Mouse (Mus musculus): ENCODE data around the gene Vmn2r16. TPM values are rescaled to one million over a fixed set of nuclear protein-coding genes. Genes with fewer than 3 reads are reported as not detected.

The Vmn2r16 gene
- not detected in 2 replicates for total RNA-seq (2021)
- long read RNA-seq, experiment 1, result 0 reads
- long read RNA-seq, experiment 2, result 0 reads

DNA sequence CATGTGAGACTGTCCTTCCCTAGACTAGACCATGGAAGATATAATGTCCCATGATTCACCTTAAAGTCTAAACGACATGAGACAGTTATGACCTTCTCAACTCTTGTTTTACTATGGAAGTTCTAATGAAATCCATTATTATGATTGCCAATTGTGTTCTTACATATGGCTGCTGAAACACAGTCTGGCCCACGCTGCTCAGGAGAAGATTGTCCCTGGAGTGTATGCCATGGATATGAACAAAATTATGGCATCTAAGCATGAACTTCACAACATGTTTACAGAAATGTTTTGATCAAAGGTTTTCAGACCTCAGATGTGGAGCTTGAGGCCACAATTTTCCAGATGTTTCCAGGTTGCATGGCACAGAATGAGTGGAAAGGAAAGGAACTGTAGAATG lies at the start of gene Vmn2r16:
Gene Vmn2r16, plus strand, starts transcription at position 301 of the 400 bp plus-strand sequence.
- no peak for DNase-seq

DNA sequence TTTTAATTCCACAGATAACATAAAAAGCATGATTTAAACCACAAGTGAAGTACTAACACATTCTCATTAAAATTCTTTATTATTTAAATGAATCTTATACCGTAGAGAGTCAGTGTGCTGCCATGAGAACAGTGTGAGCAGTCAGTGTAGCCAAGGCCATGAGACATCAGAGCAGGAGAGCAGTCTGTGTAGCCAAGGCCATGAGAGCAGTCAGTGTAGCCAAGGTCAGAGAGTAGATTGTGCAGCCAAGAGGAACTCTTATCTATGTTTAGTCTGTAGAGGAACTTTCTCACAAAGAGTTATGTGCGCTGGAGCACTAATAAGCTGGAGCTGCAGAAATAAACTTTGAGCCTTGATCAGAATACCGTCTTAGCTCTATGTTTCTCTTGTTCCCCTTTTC lies 35.3 kb upstream of the Vmn2r16 start:
- peak; percentile 65 for DNase-seq

DNA sequence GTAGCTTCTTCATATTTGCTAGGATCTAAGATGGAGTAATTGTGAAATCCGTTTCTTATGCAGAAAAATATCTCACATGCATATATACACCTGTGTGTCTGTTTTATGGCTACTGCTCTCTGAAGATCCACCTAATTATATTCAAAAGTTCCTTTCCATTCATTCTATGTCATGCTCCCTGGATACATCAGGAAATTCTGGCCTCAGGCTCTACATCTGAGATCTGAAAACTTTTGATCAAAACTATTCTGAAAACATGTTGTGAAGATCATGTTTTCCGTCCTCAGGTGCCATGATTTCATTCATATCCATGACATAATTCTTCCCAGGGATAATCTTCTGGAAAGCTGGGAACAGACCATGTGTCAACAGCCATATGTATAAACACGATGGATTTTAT lies 32.4 kb upstream of the Vmn2r16 start, which contains the start of gene Vmn2r15:
Gene Vmn2r15, minus strand, starts transcription at position 101 of the 400 bp plus-strand sequence.
- DNase-seq, result no peak

DNA sequence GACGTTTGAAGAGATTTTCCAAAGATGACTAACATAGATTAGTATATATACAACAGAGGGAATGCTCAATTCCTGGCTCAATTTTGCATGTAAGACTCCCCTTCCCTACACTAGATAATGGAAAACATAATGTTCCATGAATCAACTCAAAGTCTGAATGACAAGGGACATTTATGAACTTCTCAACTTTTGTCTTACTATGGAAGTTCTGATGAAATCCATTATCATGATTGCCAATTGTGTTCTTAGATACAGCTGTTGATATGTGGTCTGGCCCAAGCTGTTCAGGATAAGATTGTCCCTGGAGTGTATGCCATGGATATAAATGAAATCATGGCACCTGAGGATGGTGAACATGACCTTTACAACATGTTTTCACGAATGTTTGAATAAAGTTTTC lies 89.4 kb downstream of the Vmn2r16 start, which contains the start of gene Vmn2r17:
Gene Vmn2r17, plus strand, starts transcription at position 301 of the 400 bp plus-strand sequence.
- no peak for DNase-seq

Other genes with a start within 250 kb of the Vmn2r16 start
- not detected in 2 replicates for gene Vmn2r12, start 232.2 kb upstream of the Vmn2r16 start, total RNA-seq (2021)
- gene Vmn2r13, start 138.0 kb upstream of the Vmn2r16 start, total RNA-seq (2021), result 0.07 and 0.08 TPM in 2 replicates
- not detected in 2 replicates for gene Vmn2r14, start 105.5 kb upstream of the Vmn2r16 start, total RNA-seq (2021)
- not detected in 2 replicates for gene Vmn2r15, start 32.5 kb upstream of the Vmn2r16 start, total RNA-seq (2021)
- not detected in 2 replicates for gene Vmn2r17, start 89.5 kb downstream of the Vmn2r16 start, total RNA-seq (2021)
- gene Crlf2, start 228.8 kb downstream of the Vmn2r16 start, total RNA-seq (2021), result 22.9 and 27.6 TPM in 2 replicates